Comparison of ENCODE assay signal across 9 mouse cellular contexts in genomic region chr2:144215195-144215594, GRCm38 (mm10). TPM values are rescaled to one million over a fixed set of nuclear protein-coding genes. Genes with fewer than 3 reads are reported as not detected.
A peak's percentile ranks its signal among the peaks of the same experiment; 100 is the strongest.
DNase-seq lines count a peak whose midpoint lies in the region; ATAC-seq and TF ChIP-seq lines count a peak whose summit lies in the region.
"Had no signal": no experiment of that assay in that cellular context is flagged by ENCODE, and none has a peak within 500 bp of the region (broad histone marks: within the 10 kb centered on the region; RNA-seq: fewer than 3 reads in every experiment).

No protein-coding gene starts in this region.

- no peak overlapping the region for H3K9ac ChIP-seq in intestine, embryonic 16.5 days (ENCODE audit: low read depth, low read length)
- no peak overlapping the region for H3K9ac ChIP-seq in intestine, embryonic 15.5 days
- H3K9ac ChIP-seq in hindbrain, embryonic 16.5 days (ENCODE audit: low read depth, low read length), result peak overlapping the region; percentile 56
- H3K9ac ChIP-seq: stomach, embryonic 15.5 days had no signal

- no peak overlapping the region for H3K4me3 ChIP-seq in intestine, embryonic 16.5 days (ENCODE audit: low read length)
- H3K4me3 ChIP-seq in intestine, embryonic 15.5 days (replicated peaks), result no peak overlapping the region
- H3K4me3 ChIP-seq in hindbrain, embryonic 16.5 days (ENCODE audit: low read length), result no peak overlapping the region
- H3K4me3 ChIP-seq: stomach, embryonic 15.5 days had no signal

- no peak for TF ChIP-seq POLR2A in brain, embryonic 14.5 days (IDR thresholded peaks at IDR 0.05; ENCODE audit: borderline replicate concordance, extremely low read depth, insufficient read depth, insufficient read length, poor library complexity, severe bottlenecking)

- peak overlapping the region; percentile 13; the same call in 1 of the 2 replicates for H3K27ac ChIP-seq in intestine, embryonic 16.5 days (ENCODE audit: low read length)
- no peak overlapping the region; the same call in 1 of the 2 replicates for H3K27ac ChIP-seq in intestine, embryonic 15.5 days
- H3K27ac ChIP-seq in hindbrain, embryonic 16.5 days (ENCODE audit: low read depth, low read length), result peak overlapping the region; percentile 65
- H3K27ac ChIP-seq: stomach, embryonic 15.5 days had no signal

- peaks cover 8% of the 10 kb centered on the region; the same call in 1 of the 2 replicates for H3K4me1 ChIP-seq in intestine, embryonic 16.5 days (ENCODE audit: control insufficient read depth, insufficient read depth, low read length)
- H3K4me1 ChIP-seq in intestine, embryonic 15.5 days (replicated peaks), result peaks cover 10% of the 10 kb centered on the region
- H3K4me1 ChIP-seq in hindbrain, embryonic 16.5 days (ENCODE audit: control insufficient read depth, insufficient read depth, low read depth, low read length), result peaks cover 4% of the 10 kb centered on the region; the same call in 1 of the 2 replicates

- no peak overlapping the region for H3K4me2 ChIP-seq in intestine, embryonic 16.5 days (ENCODE audit: low read depth, low read length)
- no peak overlapping the region for H3K4me2 ChIP-seq in intestine, embryonic 15.5 days (replicated peaks)
- H3K4me2 ChIP-seq in hindbrain, embryonic 16.5 days (ENCODE audit: low read length), result peak overlapping the region; percentile 24; the same call in 1 of the 2 replicates
- H3K4me2 ChIP-seq: stomach, embryonic 15.5 days had no signal

- 26% methylated on average over 7 of the region's 7 CpGs for WGBS in intestine, embryonic 16.5 days
- WGBS in intestine, embryonic 15.5 days, result 21% methylated on average over 7 of the region's 7 CpGs
- WGBS in hindbrain, embryonic 16.5 days, result 3% methylated on average over 7 of the region's 7 CpGs

- TF ChIP-seq CTCF in brain, embryonic 14.5 days (IDR thresholded peaks at IDR 0.05; ENCODE audit: borderline replicate concordance, extremely low read depth, insufficient read depth, insufficient read length), result no peak

- H3K36me3 ChIP-seq in intestine, embryonic 16.5 days (ENCODE audit: control insufficient read depth, insufficient read depth, low read length), result no peaks in the 10 kb centered on the region
- no peaks in the 10 kb centered on the region for H3K36me3 ChIP-seq in intestine, embryonic 15.5 days
- H3K36me3 ChIP-seq in hindbrain, embryonic 16.5 days (ENCODE audit: control insufficient read depth, insufficient read depth, low read length), result no peaks in the 10 kb centered on the region
- H3K36me3 ChIP-seq in splenic B cell, adult 2 months (ENCODE audit: control insufficient read depth, insufficient read depth, low read length, poor library complexity, severe bottlenecking), result no peaks in the 10 kb centered on the region
- H3K36me3 ChIP-seq: stomach, embryonic 15.5 days had no signal

- no peaks in the 10 kb centered on the region for H3K9me3 ChIP-seq in intestine, embryonic 16.5 days (ENCODE audit: control insufficient read depth, low read length)
- H3K9me3 ChIP-seq in intestine, embryonic 15.5 days, result no peaks in the 10 kb centered on the region
- H3K9me3 ChIP-seq in hindbrain, embryonic 16.5 days (ENCODE audit: control insufficient read depth, low read length), result no peaks in the 10 kb centered on the region
- H3K9me3 ChIP-seq: stomach, embryonic 15.5 days had no signal

- peak; percentile 65 for DNase-seq in brain, embryonic 14.5 days (ENCODE audit: low read depth)
- peak; percentile 61 for DNase-seq in gastrocnemius, postnatal 25 days
- peak; percentile 46 for DNase-seq in splenic B cell, adult 2 months (ENCODE audit: low read depth, low spot score)
- DNase-seq in spleen, postnatal 14 days (ENCODE audit: low spot score in 2 of 2), result no peak
- no peak for DNase-seq in cerebellum, postnatal 25 days

- peak; percentile 17; the same call in 1 of the 2 replicates for ATAC-seq in intestine, embryonic 16.5 days
- ATAC-seq in intestine, embryonic 15.5 days, result no peak
- ATAC-seq in hindbrain, embryonic 16.5 days, result peak; percentile 58

- no peaks in the 10 kb centered on the region for H3K27me3 ChIP-seq in intestine, embryonic 16.5 days (replicated peaks; ENCODE audit: control insufficient read depth, insufficient read depth, low read length)
- H3K27me3 ChIP-seq in intestine, embryonic 15.5 days (replicated peaks), result no peaks in the 10 kb centered on the region
- H3K27me3 ChIP-seq in hindbrain, embryonic 16.5 days (replicated peaks; ENCODE audit: control insufficient read depth, insufficient read depth, low read length), result no peaks in the 10 kb centered on the region
- no peaks in the 10 kb centered on the region for H3K27me3 ChIP-seq in splenic B cell, adult 2 months (ENCODE audit: control insufficient read depth, insufficient read depth, low read length, poor library complexity, severe bottlenecking)
- H3K27me3 ChIP-seq: stomach, embryonic 15.5 days had no signal

RNA-seq across cellular contexts. Expression of gene Mgme1, which starts 55.3 kb away (rescaled TPM):
- 22.8 and 23.9 TPM in 2 replicates for polyA plus RNA-seq in intestine, embryonic 16.5 days (2015; fragmentation: Nextera tagmentation; extraction: Ambion mirVana)
- 22.7 and 23.3 TPM in 2 replicates for polyA plus RNA-seq in intestine, embryonic 15.5 days (2015; fragmentation: Nextera tagmentation; extraction: Ambion mirVana)
- polyA plus RNA-seq in brain, embryonic 14.5 days (2012; rRNA removed), result 6.4 and 6.6 TPM in 2 replicates
- total RNA-seq in gastrocnemius, postnatal 25 days (2021), result 1 to 10 TPM; 6.0 to 6.5 TPM
- polyA plus RNA-seq in hindbrain, embryonic 16.5 days (2015; fragmentation: Nextera tagmentation; extraction: Ambion mirVana), result 12.4 and 14.9 TPM in 2 replicates

RNA-seq across cellular contexts. Expression of gene Snx5, which starts 55.5 kb away (rescaled TPM):
- 147 and 149 TPM in 2 replicates for polyA plus RNA-seq in intestine, embryonic 16.5 days (2015; fragmentation: Nextera tagmentation; extraction: Ambion mirVana)
- 131 and 140 TPM in 2 replicates for polyA plus RNA-seq in intestine, embryonic 15.5 days (2015; fragmentation: Nextera tagmentation; extraction: Ambion mirVana)
- 66.8 and 67.9 TPM in 2 replicates for polyA plus RNA-seq in brain, embryonic 14.5 days (2012; rRNA removed)
- 10 to 100 TPM; 39.6 to 39.8 TPM for total RNA-seq in gastrocnemius, postnatal 25 days (2021)
- 68.0 and 72.8 TPM in 2 replicates for polyA plus RNA-seq in hindbrain, embryonic 16.5 days (2015; fragmentation: Nextera tagmentation; extraction: Ambion mirVana)

Comparison
In these comparisons a context has a peak if more than half of its experiments do, and no peak if none do; other contexts are left out.
1. DNase-seq: peak in brain, embryonic 14.5 days (single experiment), gastrocnemius, postnatal 25 days (single experiment) and splenic B cell, adult 2 months (single experiment); none in spleen, postnatal 14 days (0 of 2) and cerebellum, postnatal 25 days (0 of 2).